Mouse (Mus musculus) embryonic facial prominence, embryonic 11.5 days (tissue): ENCODE data around the gene Myo1d. TPM values are rescaled to one million over a fixed set of nuclear protein-coding genes. Genes with fewer than 3 reads are reported as not detected.
A peak's percentile ranks its signal among the peaks of the same experiment; 100 is the strongest.

Experiments used
- ATAC-seq: fragments of 200-750 bp; cut with Nextera tagmentation; replicated peaks from 2 replicates; pipeline ENCODE4 v1.8.0; 2017; ENCODE audit warnings: low read depth; ENCODE audit not compliant: insufficient number of reproducible peaks, low FRiP score, low TSS enrichment
- DNase-seq: peaks from one replicate; pipeline ENCODE4 v3.0.0-alpha.2; 2015; ENCODE audit warnings: low spot score
- H3K27ac ChIP-seq: fragments of 300-500 bp; sonication (generic); replicated peaks from 2 replicates; pipeline ENCODE4 v1.5.1; 2014; ENCODE audit warnings: mild to moderate bottlenecking, low read depth, low read length, control low read depth
- H3K27me3 ChIP-seq: fragments of 300-500 bp; sonication (generic); 2 replicates; pipeline ENCODE4 v1.6.1; 2014; ENCODE audit warnings: mild to moderate bottlenecking, low read length, moderate library complexity, mixed read lengths; ENCODE audit not compliant: control insufficient read depth, insufficient read depth
- H3K36me3 ChIP-seq: fragments of 300-500 bp; sonication (generic); replicated peaks from 2 replicates; pipeline ENCODE4 v1.6.1; 2014; ENCODE audit warnings: low read depth, mild to moderate bottlenecking, low read length, moderate library complexity, mixed read lengths; ENCODE audit not compliant: control insufficient read depth, insufficient read depth
- H3K4me1 ChIP-seq: fragments of 300-500 bp; sonication (generic); 2 replicates; pipeline ENCODE4 v1.6.1; 2014; ENCODE audit warnings: low read length, mixed read lengths; ENCODE audit not compliant: control insufficient read depth, insufficient read depth
- H3K4me2 ChIP-seq: fragments of 300-500 bp; sonication (generic); 2 replicates; pipeline ENCODE4 v1.6.1; 2014; ENCODE audit warnings: low read depth, mild to moderate bottlenecking, control low read depth, low read length, moderate library complexity
- H3K4me3 ChIP-seq: fragments of 300-500 bp; sonication (generic); 2 replicates; pipeline ENCODE4 v1.5.1; 2014; ENCODE audit warnings: low read depth, low read length, control low read depth
- H3K9ac ChIP-seq: fragments of 300-500 bp; sonication (generic); replicated peaks from 2 replicates; pipeline ENCODE4 v1.6.1; 2014; ENCODE audit warnings: mild to moderate bottlenecking, control low read depth, low read length
- H3K9me3 ChIP-seq: fragments of 300-500 bp; sonication (generic); replicated peaks from 2 replicates; pipeline ENCODE4 v1.6.1; 2016; ENCODE audit warnings: mild to moderate bottlenecking, low read length, inconsistent platforms, mixed read lengths; ENCODE audit not compliant: control insufficient read depth
- WGBS: fragments of 180-500 bp; shearing (Covaris S2); extraction: QIAGEN DNeasy Blood & Tissue Kit; methylation state at CpG from one replicate; pipeline ENCODE4 v1.1.7; 2014; 5-methylcytosine and 5-hydroxymethylcytosine counted together
- polyA plus RNA-seq: library from polyadenylated mRNA; unstranded; fragments of >200 nt; fragmentation: Nextera tagmentation; extraction: Ambion mirVana; gene quantifications from 2 replicates; pipeline ENCODE4 v1.2.1, GENCODE M21; 2014

Gene Myo1d
- polyA plus RNA-seq, 1 experiment from 2014 or later: 5.7 TPM

DNA sequence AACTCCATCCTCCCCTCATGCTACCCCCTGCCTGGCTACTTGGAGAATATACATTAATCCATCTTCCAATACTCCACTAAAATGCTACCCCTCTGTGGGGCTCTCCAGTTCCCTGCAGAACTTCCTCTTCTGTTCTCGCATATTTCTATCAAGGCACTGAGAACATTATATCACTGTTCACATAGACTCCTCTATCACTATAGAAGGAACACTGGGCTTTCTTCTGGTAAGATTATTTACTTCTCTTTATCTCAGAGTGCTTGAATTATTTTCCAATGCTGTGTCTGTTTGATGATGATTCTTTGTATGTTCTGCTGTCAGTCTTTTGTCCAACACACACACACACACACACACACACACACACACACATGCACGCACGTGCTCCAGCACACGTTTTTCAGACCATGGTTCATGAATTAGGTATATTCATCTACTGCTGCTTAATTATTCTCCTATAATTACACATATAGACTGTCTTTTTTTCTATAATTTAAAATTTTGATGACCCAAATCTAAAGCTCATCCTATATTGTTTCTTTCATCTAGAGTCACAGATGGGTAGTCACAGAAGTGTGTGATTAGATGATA is 35.9 kb downstream of the Myo1d start:
- no peak for ATAC-seq
- Histone ChIP-seq H3K36me3 (no peaks in the 10 kb centered on the region), H3K4me2 (no peak overlapping the region), H3K9ac (no peak overlapping the region), H3K27ac (no peak overlapping the region), H3K9me3 (no peaks in the 10 kb centered on the region), H3K27me3 (no peaks in the 10 kb centered on the region), H3K4me1 (no peaks in the 10 kb centered on the region), H3K4me3 (no peak overlapping the region)
- DNase-seq: no peak
- 93% methylated on average over 4 of the region's 4 CpGs for WGBS

GRCm38 (mm10) chr11:80742462-80742861 is 37.4 kb downstream of the Myo1d start:
- ATAC-seq (no peak), DNase-seq (no peak)
- H3K9ac ChIP-seq: no peak overlapping the region
- no peaks in the 10 kb centered on the region for H3K27me3 ChIP-seq
- H3K27ac ChIP-seq: no peak overlapping the region
- WGBS: 94% methylated on average over 4 of the region's 4 CpGs
- no peaks in the 10 kb centered on the region for H3K9me3 ChIP-seq
- no peak overlapping the region for H3K4me3 ChIP-seq
- H3K4me2 ChIP-seq: no peak overlapping the region
- H3K36me3 ChIP-seq: no peaks in the 10 kb centered on the region
- H3K4me1 ChIP-seq: no peaks in the 10 kb centered on the region

GRCm38 (mm10) chr11:80734771-80735170 is 45.1 kb downstream of the Myo1d start:
- no peaks in the 10 kb centered on the region for H3K27me3 ChIP-seq
- no peak overlapping the region for H3K27ac ChIP-seq
- no peak overlapping the region for H3K9ac ChIP-seq
- no peak for ATAC-seq
- 78% methylated on average over 2 of the region's 2 CpGs for WGBS
- H3K36me3 ChIP-seq: no peaks in the 10 kb centered on the region
- H3K4me3 ChIP-seq: no peak overlapping the region
- H3K4me1 ChIP-seq: no peaks in the 10 kb centered on the region
- no peak for DNase-seq
- no peaks in the 10 kb centered on the region for H3K9me3 ChIP-seq
- no peak overlapping the region for H3K4me2 ChIP-seq

GRCm38 (mm10) chr11:80724701-80725100 is 55.1 kb downstream of the Myo1d start:
- H3K9me3 ChIP-seq: no peaks in the 10 kb centered on the region
- no peaks in the 10 kb centered on the region for H3K36me3 ChIP-seq
- WGBS: 80% methylated on average over 12 of the region's 12 CpGs
- H3K27me3 ChIP-seq: no peaks in the 10 kb centered on the region
- no peaks in the 10 kb centered on the region for H3K4me1 ChIP-seq
- H3K27ac ChIP-seq: no peak overlapping the region
- DNase-seq (no peak), ATAC-seq (no peak)
- H3K4me2 ChIP-seq: no peak overlapping the region
- no peak overlapping the region for H3K9ac ChIP-seq
- H3K4me3 ChIP-seq: no peak overlapping the region

DNA sequence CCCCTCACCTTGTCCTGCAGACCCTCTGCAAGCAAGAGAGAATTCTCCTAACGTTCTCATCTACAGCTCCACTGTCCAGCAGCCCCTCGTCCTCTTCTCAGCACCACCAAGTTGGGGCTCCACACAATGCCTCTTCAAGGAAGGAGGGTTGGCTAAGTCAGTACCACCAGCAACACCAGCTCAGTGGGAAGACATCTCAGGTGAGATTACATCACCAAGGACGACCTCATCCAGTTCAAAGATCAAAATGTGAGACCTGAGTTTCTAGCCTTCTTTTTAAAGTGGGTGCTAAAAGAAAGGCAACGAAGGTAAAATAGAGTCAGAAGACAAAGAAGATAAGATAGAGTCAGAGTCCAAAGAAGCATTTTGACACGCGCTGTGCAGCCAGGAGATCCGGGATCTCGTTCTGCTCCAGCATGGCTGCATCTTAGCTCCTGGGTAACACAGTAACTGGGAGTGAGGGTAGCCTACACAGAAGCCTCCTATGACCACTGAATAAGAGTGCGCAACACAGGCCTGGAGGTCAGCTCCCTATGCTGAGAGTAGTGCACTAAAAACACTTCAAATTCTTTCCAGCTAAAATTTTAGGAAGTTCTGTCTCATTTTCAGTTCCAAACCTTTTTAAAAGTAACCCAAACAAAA is 56.3 kb downstream of the Myo1d start:
- no peaks in the 10 kb centered on the region for H3K27me3 ChIP-seq
- ATAC-seq (no peak), DNase-seq (no peak)
- WGBS: 84% methylated on average over 9 of the region's 9 CpGs
- no peaks in the 10 kb centered on the region for H3K4me1 ChIP-seq
- no peak overlapping the region for H3K27ac ChIP-seq
- no peak overlapping the region for H3K4me3 ChIP-seq
- no peaks in the 10 kb centered on the region for H3K36me3 ChIP-seq
- no peak overlapping the region for H3K9ac ChIP-seq
- H3K9me3 ChIP-seq: no peaks in the 10 kb centered on the region
- no peak overlapping the region for H3K4me2 ChIP-seq

DNA sequence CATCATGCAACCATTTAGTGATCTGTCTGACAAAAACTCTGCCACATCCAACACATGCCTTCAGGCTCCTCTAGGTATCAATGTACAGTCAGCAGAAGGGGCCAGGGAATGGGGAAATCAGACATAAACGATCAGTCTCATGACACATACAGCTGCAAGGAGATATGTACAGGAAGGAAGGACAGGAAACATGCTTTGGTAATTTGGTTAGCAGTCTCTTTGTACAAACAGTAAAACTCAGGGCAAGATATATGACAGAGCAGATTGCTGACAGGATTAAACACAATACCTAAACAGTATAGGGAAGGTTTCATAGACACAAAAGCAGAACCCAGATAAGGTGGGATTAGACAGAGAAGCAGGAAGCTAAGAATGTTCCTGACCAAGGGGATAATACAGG is 60.8 kb downstream of the Myo1d start:
- H3K4me3 ChIP-seq: no peak overlapping the region
- 54% methylated on average over 1 of the region's 1 CpGs for WGBS

DNA sequence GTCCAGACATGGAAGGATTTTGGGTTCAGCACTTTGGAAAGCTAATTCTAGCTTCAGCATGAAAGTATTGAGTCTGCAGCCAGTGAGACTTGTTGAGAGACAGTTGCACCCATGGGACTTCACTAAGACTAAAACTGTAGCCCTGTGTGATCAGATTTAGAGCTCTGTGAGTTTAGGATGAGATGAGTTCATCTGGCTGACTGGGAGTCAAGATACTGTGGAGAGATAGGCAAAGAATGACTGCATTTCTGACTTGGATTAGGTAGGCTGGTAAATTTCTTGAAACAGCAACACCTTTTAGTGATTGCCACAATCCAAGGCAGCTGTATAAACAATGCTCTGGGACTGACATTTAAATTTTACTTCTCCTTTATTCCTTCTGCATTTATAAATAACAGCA is 61.8 kb downstream of the Myo1d start:
- Histone ChIP-seq H3K4me3 (no peak overlapping the region), H3K9ac (no peak overlapping the region), H3K9me3 (no peaks in the 10 kb centered on the region), H3K4me2 (no peak overlapping the region), H3K4me1 (no peaks in the 10 kb centered on the region), H3K27ac (no peak overlapping the region), H3K36me3 (no peaks in the 10 kb centered on the region), H3K27me3 (no peaks in the 10 kb centered on the region)
- ATAC-seq (no peak), DNase-seq (no peak)

More for the DNA sequence above, 60.8 kb downstream of the Myo1d start:
- H3K9ac ChIP-seq: no peak overlapping the region
- H3K36me3 ChIP-seq: no peaks in the 10 kb centered on the region
- no peak for ATAC-seq
- no peaks in the 10 kb centered on the region for H3K4me1 ChIP-seq
- DNase-seq: peak; percentile 4
- H3K27me3 ChIP-seq: no peaks in the 10 kb centered on the region
- no peaks in the 10 kb centered on the region for H3K9me3 ChIP-seq
- H3K27ac ChIP-seq: no peak overlapping the region
- H3K4me2 ChIP-seq: no peak overlapping the region

DNA sequence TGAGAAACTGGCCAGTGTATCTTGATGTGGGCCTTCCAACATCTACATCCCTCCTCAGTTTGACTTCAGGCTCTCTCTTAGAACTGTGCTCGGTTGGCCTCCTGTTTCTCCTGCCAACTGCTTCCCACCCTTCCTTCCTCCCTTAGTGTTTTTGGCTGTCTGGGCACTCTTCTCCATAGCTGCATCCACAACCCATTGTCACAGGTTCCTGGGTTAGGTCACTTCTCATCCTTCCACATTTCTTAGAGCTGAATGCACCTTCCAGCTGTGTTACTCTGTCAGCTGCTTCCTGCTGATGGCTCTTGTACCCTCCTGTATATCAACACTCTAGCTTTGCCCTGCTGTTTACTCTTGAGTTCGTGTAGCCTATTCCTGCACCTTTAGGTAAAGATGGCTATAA is 64.7 kb downstream of the Myo1d start:
- 73% methylated on average over 2 of the region's 2 CpGs for WGBS
- Histone ChIP-seq H3K4me3 (no peak overlapping the region), H3K27ac (no peak overlapping the region), H3K36me3 (no peaks in the 10 kb centered on the region), H3K9me3 (no peaks in the 10 kb centered on the region), H3K9ac (no peak overlapping the region), H3K27me3 (no peaks in the 10 kb centered on the region), H3K4me2 (no peak overlapping the region), H3K4me1 (no peaks in the 10 kb centered on the region)
- no peak for DNase-seq
- ATAC-seq: no peak
